ENCODE assay signal across 21 mouse cellular contexts in genomic region chr11:34416619-34416979, GRCm38 (mm10).
DNase-seq lines count a peak whose midpoint lies in the region; ATAC-seq lines count a peak whose summit lies in the region.
"Had no signal": no experiment of that assay in that cellular context is flagged by ENCODE, and none has a peak within 500 bp of the region (broad histone marks: within the 10 kb centered on the region; RNA-seq: fewer than 3 reads in every experiment).

No protein-coding gene starts in this region.

- peaks cover 17% of the 10 kb centered on the region for H3K4me1 ChIP-seq in hindbrain, embryonic 15.5 days (replicated peaks)
- H3K4me1 ChIP-seq in hindbrain, embryonic 13.5 days (replicated peaks), result peaks cover 28% of the 10 kb centered on the region
- H3K4me1 ChIP-seq in neural tube, embryonic 13.5 days (replicated peaks), result peaks cover 28% of the 10 kb centered on the region
- H3K4me1 ChIP-seq in intestine, embryonic 15.5 days (replicated peaks), result no peaks in the 10 kb centered on the region
- H3K4me1 ChIP-seq: liver, embryonic 13.5 days; stomach, embryonic 15.5 days had no signal

- 0 out of 2 replicates have a peak, but pooled peaks have one; percentile 16 for ATAC-seq in hindbrain, embryonic 15.5 days (ENCODE audit: low FRiP score, low read depth)
- no peak for ATAC-seq in hindbrain, embryonic 13.5 days (ENCODE audit: low FRiP score)
- ATAC-seq in neural tube, embryonic 13.5 days (ENCODE audit: low read depth), result 0 out of 2 replicates have a peak, but pooled peaks have one; percentile 15
- no peak for ATAC-seq in intestine, embryonic 15.5 days

- 64% methylated on average over 3 of the region's 3 CpGs for WGBS in hindbrain, embryonic 15.5 days
- 81% methylated on average over 3 of the region's 3 CpGs for WGBS in hindbrain, embryonic 13.5 days
- 64% methylated on average over 3 of the region's 3 CpGs for WGBS in neural tube, embryonic 13.5 days
- 79% methylated on average over 3 of the region's 3 CpGs for WGBS in intestine, embryonic 15.5 days

- peak; percentile 20 to 31 for DNase-seq in cerebellum, postnatal 14 days
- DNase-seq in cerebellum, postnatal 25 days, result no peak
- DNase-seq in neural tube, embryonic 10.5 days (ENCODE audit: extremely low spot score, low spot score), result no peak
- DNase-seq: adrenal gland, postnatal 10 days; cerebellum, adult 2 months; gastrocnemius, postnatal 10 days; kidney, adult 18-20 months; kidney, postnatal 4 days; liver, embryonic 13.5 days; lung, adult 2 months; lung, postnatal 14 days; right cerebral cortex, adult 18-20 months; thymus, postnatal 36 days had no signal

- H3K27ac ChIP-seq in hindbrain, embryonic 15.5 days (replicated peaks), result no peak overlapping the region; the same call in 1 of the 2 replicates
- no peak overlapping the region; the same call in 1 of the 2 replicates for H3K27ac ChIP-seq in hindbrain, embryonic 13.5 days
- no peak overlapping the region for H3K27ac ChIP-seq in neural tube, embryonic 13.5 days (replicated peaks)
- H3K27ac ChIP-seq in intestine, embryonic 15.5 days, result no peak overlapping the region
- H3K27ac ChIP-seq: embryonic facial prominence, embryonic 15.5 days; liver, embryonic 13.5 days; neural tube, embryonic 12.5 days; stomach, embryonic 15.5 days had no signal

- no peaks in the 10 kb centered on the region for H3K27me3 ChIP-seq in hindbrain, embryonic 15.5 days
- no peaks in the 10 kb centered on the region for H3K27me3 ChIP-seq in hindbrain, embryonic 13.5 days
- peaks cover 5% of the 10 kb centered on the region; the same call in 1 of the 2 replicates for H3K27me3 ChIP-seq in neural tube, embryonic 13.5 days
- H3K27me3 ChIP-seq in intestine, embryonic 15.5 days (replicated peaks), result no peaks in the 10 kb centered on the region
- H3K27me3 ChIP-seq: embryonic facial prominence, embryonic 15.5 days; liver, embryonic 13.5 days; neural tube, embryonic 12.5 days; stomach, embryonic 15.5 days had no signal

- no peaks in the 10 kb centered on the region for H3K9me3 ChIP-seq in hindbrain, embryonic 15.5 days
- no peaks in the 10 kb centered on the region for H3K9me3 ChIP-seq in hindbrain, embryonic 13.5 days
- H3K9me3 ChIP-seq in neural tube, embryonic 13.5 days, result no peaks in the 10 kb centered on the region
- no peaks in the 10 kb centered on the region for H3K9me3 ChIP-seq in intestine, embryonic 15.5 days
- H3K9me3 ChIP-seq: embryonic facial prominence, embryonic 15.5 days; liver, embryonic 13.5 days; neural tube, embryonic 12.5 days; stomach, embryonic 15.5 days had no signal

- H3K4me2 ChIP-seq in hindbrain, embryonic 15.5 days, result no peak overlapping the region
- no peak overlapping the region; the same call in 1 of the 2 replicates for H3K4me2 ChIP-seq in hindbrain, embryonic 13.5 days
- no peak overlapping the region for H3K4me2 ChIP-seq in neural tube, embryonic 13.5 days
- no peak overlapping the region for H3K4me2 ChIP-seq in intestine, embryonic 15.5 days (replicated peaks)
- H3K4me2 ChIP-seq: embryonic facial prominence, embryonic 15.5 days; heart, embryonic 11.5 days; liver, embryonic 13.5 days; neural tube, embryonic 12.5 days; stomach, embryonic 15.5 days had no signal

- no peak overlapping the region for H3K9ac ChIP-seq in hindbrain, embryonic 15.5 days
- no peak overlapping the region for H3K9ac ChIP-seq in hindbrain, embryonic 13.5 days
- H3K9ac ChIP-seq in neural tube, embryonic 13.5 days, result no peak overlapping the region
- H3K9ac ChIP-seq in intestine, embryonic 15.5 days, result no peak overlapping the region
- H3K9ac ChIP-seq: embryonic facial prominence, embryonic 15.5 days; liver, embryonic 13.5 days; neural tube, embryonic 12.5 days; stomach, embryonic 15.5 days had no signal

- no peak overlapping the region for H3K4me3 ChIP-seq in hindbrain, embryonic 15.5 days
- no peak overlapping the region for H3K4me3 ChIP-seq in hindbrain, embryonic 13.5 days
- H3K4me3 ChIP-seq in neural tube, embryonic 13.5 days, result no peak overlapping the region
- no peak overlapping the region for H3K4me3 ChIP-seq in intestine, embryonic 15.5 days (replicated peaks)
- H3K4me3 ChIP-seq: embryonic facial prominence, embryonic 15.5 days; liver, embryonic 13.5 days; neural tube, embryonic 12.5 days; stomach, embryonic 15.5 days had no signal

- H3K36me3 ChIP-seq in hindbrain, embryonic 15.5 days, result 0 out of 2 replicates have a peak, but pooled peaks cover 4% of the 10 kb centered on the region
- peaks cover 5% of the 10 kb centered on the region; the same call in 1 of the 2 replicates for H3K36me3 ChIP-seq in hindbrain, embryonic 13.5 days
- no peaks in the 10 kb centered on the region for H3K36me3 ChIP-seq in neural tube, embryonic 13.5 days
- no peaks in the 10 kb centered on the region for H3K36me3 ChIP-seq in intestine, embryonic 15.5 days
- H3K36me3 ChIP-seq: embryonic facial prominence, embryonic 15.5 days; liver, embryonic 13.5 days; neural tube, embryonic 12.5 days; stomach, embryonic 15.5 days had no signal

Comparison
In these comparisons a context has a peak if more than half of its experiments do, and no peak if none do; other contexts are left out.
1. DNase-seq: peak in cerebellum, postnatal 14 days (2 of 2); none in cerebellum, postnatal 25 days (0 of 2) and neural tube, embryonic 10.5 days (single experiment).
2. ATAC-seq: peak in hindbrain, embryonic 15.5 days (single experiment) and neural tube, embryonic 13.5 days (single experiment); none in hindbrain, embryonic 13.5 days (single experiment) and intestine, embryonic 15.5 days (single experiment).